Mouse (Mus musculus) lung, embryonic 14.5 days (tissue): ENCODE data around the gene Larp4b. TPM values are rescaled to one million over a fixed set of nuclear protein-coding genes. Genes with fewer than 3 reads are reported as not detected.

Source experiments
- ATAC-seq: fragments of 200-750 bp; cut with Nextera tagmentation; 2 replicates; pipeline ENCODE4 v1.8.0; 2017; ENCODE audit warnings: mild to moderate bottlenecking, moderate TSS enrichment, moderate library complexity; ENCODE audit not compliant: insufficient read depth
- DNase-seq: peaks from one replicate; pipeline ENCODE4 v3.0.0-alpha.2; 2015
- H3K27ac ChIP-seq: fragments of 300-500 bp; sonication (generic); 2 replicates; pipeline ENCODE4 v1.5.1; 2014; ENCODE audit warnings: low read depth, mild to moderate bottlenecking, moderate library complexity
- H3K27me3 ChIP-seq: fragments of 300-500 bp; sonication (generic); 2 replicates; pipeline ENCODE4 v1.6.1; 2014; ENCODE audit warnings: low read length, control low read depth; ENCODE audit not compliant: insufficient read depth
- H3K36me3 ChIP-seq: fragments of 300-500 bp; sonication (generic); 2 replicates; pipeline ENCODE4 v1.6.1; 2014; ENCODE audit warnings: control low read depth; ENCODE audit not compliant: insufficient read depth
- H3K4me1 ChIP-seq: fragments of 300-500 bp; sonication (generic); 2 replicates; pipeline ENCODE4 v1.6.1; 2014; ENCODE audit warnings: antibody characterized with exemption, control low read depth; ENCODE audit not compliant: insufficient read depth
- H3K4me2 ChIP-seq: fragments of 300-500 bp; sonication (generic); 2 replicates; pipeline ENCODE4 v1.6.1; 2014; ENCODE audit warnings: mild to moderate bottlenecking
- H3K4me3 ChIP-seq: fragments of 300-500 bp; sonication (generic); 2 replicates; pipeline ENCODE4 v1.5.1; 2014; ENCODE audit warnings: low read depth, low read length
- H3K9ac ChIP-seq: fragments of 300-500 bp; sonication (generic); 2 replicates; pipeline ENCODE4 v1.6.1; 2014
- H3K9me3 ChIP-seq: fragments of 300-500 bp; sonication (generic); 2 replicates; pipeline ENCODE4 v1.6.1; 2016; ENCODE audit warnings: low read depth, low read length, control low read depth
- CTCF ChIP-seq: IDR thresholded peaks from 2 replicates; pipeline ENCODE4 v1.5.1; 2016; ENCODE audit warnings: antibody characterized with exemption, low read depth
- WGBS: fragments of 180-500 bp; shearing (Covaris S2); extraction: QIAGEN DNeasy Blood & Tissue Kit; methylation state at CpG from one replicate; pipeline ENCODE4 v1.1.7; 2014; 5-methylcytosine and 5-hydroxymethylcytosine counted together
- polyA plus RNA-seq: library from polyadenylated mRNA; unstranded; fragments of >200 nt; fragmentation: Nextera tagmentation; extraction: Ambion mirVana; gene quantifications from 2 replicates; pipeline ENCODE4 v1.2.1, GENCODE M21; 2014

The Larp4b gene
- polyA plus RNA-seq, 1 experiment from 2014 or later: 42.0 TPM

DNA sequence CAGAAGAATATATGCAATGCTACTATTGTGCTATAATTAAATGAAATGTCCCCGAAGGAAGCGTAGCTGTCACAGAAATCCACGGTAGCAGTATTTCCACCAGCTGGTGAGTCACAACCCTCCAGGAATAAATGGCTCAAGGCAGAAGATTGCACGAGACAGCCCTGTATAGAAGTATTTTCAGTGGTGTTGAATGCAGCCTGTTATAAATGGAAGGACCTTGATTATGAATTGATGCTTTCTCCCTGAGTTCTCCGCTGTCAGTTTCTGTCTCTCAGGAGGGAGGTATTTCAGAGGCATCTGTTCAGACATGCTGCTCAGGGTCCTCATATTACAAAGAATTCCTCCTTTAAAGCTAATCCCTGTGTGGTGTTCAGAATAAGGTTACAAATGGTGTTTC is 27.6 kb upstream of the Larp4b start:
- Histone ChIP-seq H3K9me3 (no peaks in the 10 kb centered on the region), H3K4me1 (no peaks in the 10 kb centered on the region), H3K4me2 (no peak overlapping the region), H3K9ac (no peak overlapping the region), H3K27ac (no peak overlapping the region), H3K27me3 (no peaks in the 10 kb centered on the region), H3K36me3 (no peaks in the 10 kb centered on the region), H3K4me3 (no peak overlapping the region)
- no peak for DNase-seq
- ATAC-seq: no peak
- WGBS: 73% methylated on average over 5 of the region's 5 CpGs
- no peak for TF ChIP-seq CTCF

DNA sequence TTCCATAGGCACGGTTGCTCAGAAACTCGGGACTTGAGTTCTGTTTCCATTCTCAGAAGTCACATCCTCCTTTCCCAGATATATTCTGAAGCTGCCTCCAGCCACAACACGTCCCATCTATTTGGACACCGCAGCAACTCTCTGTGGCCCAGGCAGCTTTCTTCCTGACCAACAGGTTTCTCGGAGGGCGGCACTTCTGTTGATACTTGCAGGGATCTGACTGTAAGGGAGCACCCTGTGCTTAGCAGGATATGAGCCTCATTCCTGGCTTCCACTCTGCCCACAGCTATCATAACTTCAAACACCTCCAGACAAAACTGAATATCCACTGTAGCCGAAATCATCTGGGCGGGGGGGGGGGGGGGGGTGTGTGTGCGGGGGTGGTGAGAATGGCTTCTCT is 22.7 kb upstream of the Larp4b start:
- Histone ChIP-seq H3K9ac (no peak overlapping the region), H3K27ac (no peak overlapping the region), H3K9me3 (no peaks in the 10 kb centered on the region), H3K4me3 (no peak overlapping the region), H3K4me2 (no peak overlapping the region), H3K36me3 (no peaks in the 10 kb centered on the region), H3K27me3 (no peaks in the 10 kb centered on the region), H3K4me1 (no peaks in the 10 kb centered on the region)
- WGBS: 76% methylated on average over 8 of the region's 9 CpGs
- TF ChIP-seq CTCF: no peak
- no peak for ATAC-seq
- no peak for DNase-seq

DNA sequence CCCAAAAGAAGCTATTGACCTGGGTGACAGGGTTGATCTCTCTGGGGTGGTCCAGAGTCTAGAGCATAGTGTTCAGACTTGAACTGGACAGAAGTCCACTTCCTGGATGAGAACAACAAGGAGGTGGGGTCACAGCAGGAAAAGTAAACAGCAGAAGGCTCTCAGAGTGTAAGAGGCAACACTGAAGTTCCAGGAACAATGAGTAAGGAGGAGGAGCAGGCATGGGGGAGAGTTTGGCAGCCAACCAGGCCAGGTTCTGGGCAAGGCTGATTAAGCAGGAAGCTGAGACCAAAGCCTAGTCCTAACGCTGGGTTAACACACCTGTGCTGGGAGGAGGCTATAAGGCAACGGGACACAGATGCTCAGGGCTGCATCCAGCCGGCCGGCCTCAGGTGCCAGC is 19.9 kb upstream of the Larp4b start:
- Histone ChIP-seq H3K9ac (no peak overlapping the region), H3K27me3 (no peaks in the 10 kb centered on the region), H3K4me2 (no peak overlapping the region), H3K9me3 (no peaks in the 10 kb centered on the region), H3K27ac (no peak overlapping the region), H3K4me1 (no peaks in the 10 kb centered on the region), H3K36me3 (no peaks in the 10 kb centered on the region), H3K4me3 (no peak overlapping the region)
- DNase-seq: no peak
- TF ChIP-seq CTCF: no peak
- ATAC-seq: no peak
- WGBS: 53% methylated on average over 4 of the region's 4 CpGs

DNA sequence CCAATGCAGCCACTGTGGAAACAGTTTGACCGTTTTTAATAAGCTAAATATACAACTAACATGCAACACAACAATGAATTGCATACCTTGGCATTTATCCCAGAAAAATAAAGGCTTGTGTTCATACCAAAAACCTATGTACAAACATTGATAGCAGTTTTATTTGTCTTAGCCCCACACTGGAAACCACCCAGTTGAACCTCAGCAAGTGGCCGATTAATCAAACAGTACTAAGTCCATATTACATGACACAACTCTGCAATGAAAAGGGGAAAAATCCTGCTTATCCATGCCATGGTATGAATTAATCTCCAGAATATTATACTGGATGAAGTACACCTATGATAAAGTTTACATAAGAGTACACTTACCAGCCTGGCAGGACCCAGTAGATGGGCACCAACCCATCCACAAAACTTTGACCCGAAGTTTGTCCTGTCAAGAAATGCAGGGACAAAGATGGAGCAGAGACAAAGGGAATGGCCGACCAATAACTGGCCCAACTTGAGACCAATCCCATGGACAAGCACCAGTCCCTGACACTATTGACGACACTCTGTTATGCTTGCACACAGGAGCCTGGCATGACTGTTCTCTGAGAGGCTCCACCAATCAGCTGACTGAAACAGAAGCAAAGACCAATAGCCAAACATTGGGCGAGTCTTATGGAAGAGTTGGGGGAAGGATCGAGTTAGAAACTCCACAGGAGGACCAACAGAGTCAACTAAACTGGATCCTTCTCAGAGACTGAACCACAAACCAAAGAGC is 17.7 kb upstream of the Larp4b start:
- DNase-seq (no peak), ATAC-seq (no peak)
- Histone ChIP-seq H3K4me3 (no peak overlapping the region), H3K4me2 (no peak overlapping the region), H3K9me3 (no peaks in the 10 kb centered on the region), H3K4me1 (no peaks in the 10 kb centered on the region), H3K9ac (no peak overlapping the region), H3K27me3 (no peaks in the 10 kb centered on the region), H3K36me3 (no peaks in the 10 kb centered on the region), H3K27ac (no peak overlapping the region)
- 75% methylated on average over 7 of the region's 7 CpGs for WGBS
- TF ChIP-seq CTCF: no peak

DNA sequence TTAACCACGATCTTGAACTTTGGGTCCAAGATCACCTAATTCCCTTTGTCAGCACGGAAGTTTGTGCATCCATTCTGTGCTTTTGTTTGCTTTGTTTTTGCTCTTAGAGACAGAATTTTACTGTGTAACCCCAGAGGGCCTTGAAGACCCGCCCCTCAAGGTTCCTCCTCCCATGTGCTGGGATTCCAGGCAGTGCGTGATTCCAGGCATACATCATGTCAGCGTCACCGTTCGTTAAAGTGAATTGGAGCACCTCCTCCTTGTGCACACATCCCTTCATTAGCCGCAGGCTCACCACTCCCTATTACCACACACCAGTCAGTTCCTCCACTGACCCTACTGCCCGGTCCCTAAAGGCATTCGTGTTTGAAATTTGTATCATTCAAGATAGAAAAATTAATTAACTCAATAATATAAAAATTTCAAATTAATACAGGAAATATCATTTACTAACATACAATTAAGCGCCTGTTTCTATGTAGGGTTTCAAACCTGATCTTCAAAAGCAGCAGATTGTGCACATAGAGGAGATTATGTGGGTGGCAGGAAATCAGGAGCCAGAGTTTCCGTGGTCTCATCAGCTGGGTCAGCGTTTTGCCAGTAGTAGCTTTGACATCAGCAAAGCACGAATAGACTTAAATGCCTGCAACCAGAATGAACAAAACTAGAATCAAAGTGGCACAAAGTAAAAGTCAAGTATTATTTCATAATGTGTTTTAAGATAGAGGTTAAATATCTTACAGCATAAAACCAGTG is 11.4 kb upstream of the Larp4b start:
- H3K27ac ChIP-seq: no peak overlapping the region
- no peak for TF ChIP-seq CTCF
- no peak overlapping the region for H3K4me2 ChIP-seq
- H3K36me3 ChIP-seq: no peaks in the 10 kb centered on the region
- H3K27me3 ChIP-seq: no peaks in the 10 kb centered on the region
- ATAC-seq (no peak), DNase-seq (no peak)
- no peak overlapping the region for H3K9ac ChIP-seq
- no peaks in the 10 kb centered on the region for H3K4me1 ChIP-seq
- H3K4me3 ChIP-seq: no peak overlapping the region
- WGBS: 72% methylated on average over 14 of the region's 14 CpGs
- H3K9me3 ChIP-seq: no peaks in the 10 kb centered on the region

DNA sequence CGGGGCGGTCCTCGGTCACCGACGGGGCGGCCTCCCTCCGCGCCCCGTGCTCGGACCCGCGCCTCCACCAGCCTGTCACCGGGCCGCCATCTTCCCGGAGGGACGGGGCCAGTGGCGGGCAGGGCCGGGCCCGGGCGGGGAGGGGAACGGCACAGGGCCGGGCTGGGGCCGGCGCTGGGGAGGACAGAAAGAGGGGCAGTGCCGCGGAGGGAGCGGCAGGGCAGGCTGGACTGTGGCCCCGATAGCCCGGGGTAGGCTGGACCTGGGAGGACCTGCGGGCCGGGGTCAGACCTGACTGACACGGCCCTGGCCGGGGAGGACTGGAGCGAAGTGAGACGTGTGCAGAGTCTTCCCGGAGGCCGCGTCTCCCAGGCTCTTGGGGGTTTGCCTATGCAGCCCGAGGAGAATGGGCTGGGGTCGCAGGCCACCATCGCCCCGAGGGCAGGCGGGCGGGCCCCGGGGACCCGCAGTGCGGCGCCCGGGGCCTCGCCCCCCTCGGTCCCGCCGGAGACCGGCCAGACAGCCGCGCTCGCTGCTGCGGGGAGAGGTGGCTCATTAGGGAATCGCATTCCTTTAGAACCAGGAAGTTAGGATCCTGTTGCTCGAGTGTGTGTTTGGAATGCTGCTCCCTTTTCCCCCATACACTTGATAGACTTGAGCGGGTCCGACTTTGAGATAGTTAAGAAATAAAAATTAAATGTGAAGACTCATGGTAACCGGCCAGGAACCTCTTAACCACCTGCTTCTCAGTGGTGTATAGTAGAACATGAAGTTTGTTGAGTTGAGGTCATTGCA is 702 bp downstream of the Larp4b start:
- ATAC-seq (peak; percentile 70), DNase-seq (peak; percentile 43)
- Histone ChIP-seq H3K4me3 (peak overlapping the region; percentile 98), H3K9ac (peak overlapping the region; percentile 96), H3K9me3 (no peaks in the 10 kb centered on the region), H3K36me3 (no peaks in the 10 kb centered on the region), H3K27ac (peak overlapping the region; percentile 97), H3K4me1 (peaks cover 6% of the 10 kb centered on the region; the same call in 1 of the 2 replicates), H3K27me3 (no peaks in the 10 kb centered on the region), H3K4me2 (peak overlapping the region; percentile 76)
- no peak for TF ChIP-seq CTCF
- WGBS: under 1% methylated on average over 56 of the region's 63 CpGs

DNA sequence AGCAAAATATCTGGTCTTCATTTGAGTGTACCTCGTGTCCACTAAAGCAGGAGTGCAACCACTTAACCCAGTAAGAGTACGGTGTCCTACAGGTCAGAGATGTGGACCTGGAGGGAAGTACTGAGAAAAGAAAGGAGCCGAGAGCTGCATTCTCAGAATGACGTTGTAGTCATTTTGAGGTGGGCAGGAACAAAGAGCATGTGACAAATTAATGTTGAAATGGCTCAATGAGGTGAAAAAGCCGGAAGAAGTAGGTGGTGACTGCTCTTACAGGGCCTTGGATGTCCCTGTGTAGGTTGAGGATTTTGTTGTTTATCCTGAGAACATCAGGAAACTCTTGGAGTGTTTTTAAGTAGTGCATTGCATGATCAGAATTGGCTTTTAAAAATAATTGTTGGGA is 5.6 kb downstream of the Larp4b start:
- Histone ChIP-seq H3K4me3 (no peak overlapping the region), H3K27me3 (no peaks in the 10 kb centered on the region), H3K9me3 (no peaks in the 10 kb centered on the region), H3K27ac (no peak overlapping the region), H3K4me2 (no peak overlapping the region), H3K9ac (no peak overlapping the region), H3K4me1 (peaks cover 6% of the 10 kb centered on the region; the same call in 1 of the 2 replicates), H3K36me3 (no peaks in the 10 kb centered on the region)
- no peak for TF ChIP-seq CTCF
- DNase-seq (no peak), ATAC-seq (no peak)
- whole genome bisulfite sequencing: 74% methylated on average over 5 of the region's 5 CpGs
